Mouse (Mus musculus) splenic B cell, adult 2 months (primary cell): Measurements from ENCODE around the gene Atp1a2.
A peak's percentile ranks its signal among the peaks of the same experiment; 100 is the strongest.

Source experiments
- DNase-seq: peaks from one replicate; pipeline ENCODE4 v3.0.0-alpha.2; 2011; ENCODE audit warnings: low read depth, low spot score
- H3K27me3 ChIP-seq: 2 replicates; pipeline ENCODE4 v1.6.1; 2012; ENCODE audit warnings: mild to moderate bottlenecking, low read length, moderate library complexity, mixed read lengths; ENCODE audit not compliant: control insufficient read depth, poor library complexity, insufficient read depth, severe bottlenecking
- H3K36me3 ChIP-seq: 2 replicates; pipeline ENCODE4 v1.6.1; 2012; ENCODE audit warnings: mild to moderate bottlenecking, low read length, moderate library complexity, mixed read lengths; ENCODE audit not compliant: control insufficient read depth, poor library complexity, insufficient read depth, severe bottlenecking

The Atp1a2 gene

DNA sequence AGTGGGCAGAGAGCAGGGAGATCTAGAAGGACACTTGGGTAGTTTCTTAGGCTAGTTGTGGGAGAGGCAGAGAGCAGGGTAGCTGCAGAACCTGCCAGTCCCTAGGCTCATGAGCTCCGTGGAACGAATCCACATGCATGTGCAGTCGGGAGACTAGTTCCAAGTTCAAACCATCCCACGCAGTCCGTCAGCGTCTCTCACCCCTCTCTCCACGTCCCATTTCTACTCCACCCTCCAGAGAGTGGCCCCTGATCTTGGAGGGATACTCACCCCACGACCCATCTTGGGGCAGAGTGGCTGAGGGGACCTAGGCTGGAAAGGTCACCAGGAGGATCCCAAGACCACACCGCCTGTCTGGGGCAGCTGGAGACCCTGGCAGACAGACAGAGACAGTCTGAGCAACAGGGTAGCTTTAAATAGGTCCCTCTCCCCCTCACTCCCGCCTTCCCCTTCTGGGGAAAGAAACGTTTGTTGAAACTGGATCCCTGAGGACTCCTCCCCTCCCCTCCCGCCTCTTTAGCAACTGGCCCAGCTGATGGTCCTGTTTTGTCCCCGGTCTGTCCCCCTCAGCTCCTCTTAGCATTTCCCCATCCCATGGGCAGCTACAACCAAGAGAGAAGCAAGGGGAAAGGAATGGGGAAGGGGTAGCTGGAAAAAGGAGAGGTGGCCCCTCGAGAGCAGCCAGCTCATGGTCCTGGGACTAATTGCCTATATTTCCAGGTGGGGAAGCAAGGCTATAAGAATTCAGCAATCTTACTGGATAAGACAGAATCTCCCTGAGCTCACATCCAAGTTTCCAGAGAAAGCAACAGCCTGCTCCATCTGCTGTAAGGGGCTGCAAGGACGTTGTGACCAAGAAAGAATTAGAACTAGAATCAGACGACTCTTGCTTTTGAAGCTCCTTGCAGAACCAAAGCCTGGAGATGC is at the start of gene Atp1a2:
Atp1a2 (minus strand) TSS at position 454 of the 927 bp plus-strand sequence.
- H3K36me3 ChIP-seq: no peaks in the 10 kb centered on the region
- H3K27me3 ChIP-seq: no peaks in the 10 kb centered on the region
- DNase-seq: no peak

DNA sequence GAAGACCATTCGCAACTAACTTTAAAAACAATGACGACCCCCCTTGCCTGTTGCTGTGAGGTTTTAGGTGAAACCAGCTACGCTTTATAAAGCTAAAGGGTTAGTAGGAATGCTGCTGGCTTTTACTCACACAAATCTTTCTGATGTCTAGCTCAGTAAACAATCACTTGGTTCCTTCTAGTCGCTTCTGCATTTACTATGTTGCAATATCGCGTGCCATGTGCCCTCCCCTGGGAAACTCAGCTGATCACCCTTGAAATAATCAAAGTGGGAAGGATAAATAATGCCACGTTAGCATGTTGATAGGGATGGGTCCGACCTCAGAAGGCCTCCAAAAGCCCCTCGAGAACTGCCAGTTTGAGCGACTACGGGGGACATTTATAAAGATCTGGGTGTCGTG is 49.5 kb upstream of the Atp1a2 start:
- no peaks in the 10 kb centered on the region for H3K36me3 ChIP-seq
- no peak for DNase-seq
- no peaks in the 10 kb centered on the region for H3K27me3 ChIP-seq

DNA sequence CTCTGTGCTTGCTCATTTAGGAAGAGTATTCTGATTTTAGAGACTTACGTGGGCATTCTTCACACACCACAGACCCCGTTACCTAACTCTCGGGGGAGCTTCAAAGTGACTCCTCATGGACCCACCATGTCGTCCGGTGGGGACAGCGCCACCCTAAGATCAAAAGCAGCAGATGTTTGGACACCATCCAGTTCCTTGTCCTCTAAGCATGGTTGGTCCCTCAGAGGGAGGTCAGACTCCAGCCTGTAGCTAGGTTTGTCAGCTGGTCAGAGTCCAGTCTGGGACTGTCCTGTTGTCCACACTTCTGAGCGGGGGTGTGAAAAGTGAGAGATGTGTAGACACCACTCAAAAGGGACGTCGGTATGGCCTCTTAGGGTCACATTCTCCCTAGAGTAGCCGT is 48.8 kb upstream of the Atp1a2 start:
- no peaks in the 10 kb centered on the region for H3K27me3 ChIP-seq
- H3K36me3 ChIP-seq: no peaks in the 10 kb centered on the region

DNA sequence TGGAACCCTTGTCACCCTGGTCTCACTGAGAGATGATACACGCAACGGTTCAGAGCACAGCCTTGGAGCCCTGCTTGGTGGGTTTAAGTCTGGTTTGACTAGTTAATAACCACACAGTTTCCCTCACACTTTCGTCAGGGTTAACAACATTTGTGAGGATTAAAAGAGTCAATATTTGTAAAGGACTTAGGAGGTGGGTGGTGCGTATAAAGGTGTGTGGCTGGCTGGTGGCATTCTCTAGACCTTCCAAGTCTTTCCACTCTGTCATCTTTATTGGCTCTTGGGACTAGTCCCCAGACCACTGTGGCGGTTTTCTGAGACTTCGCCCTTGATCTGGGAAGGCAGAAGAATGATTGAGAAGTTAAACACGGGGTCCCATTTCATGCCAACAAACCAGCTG is 47.0 kb upstream of the Atp1a2 start:
- Histone ChIP-seq H3K36me3 (no peaks in the 10 kb centered on the region), H3K27me3 (no peaks in the 10 kb centered on the region; the same call in 1 of the 2 replicates)
- DNase-seq: no peak

More for the DNA sequence above, 48.8 kb upstream of the Atp1a2 start:
- no peak for DNase-seq

GRCm38 (mm10) chr1:172343914-172344313 is 46.0 kb upstream of the Atp1a2 start:
- Histone ChIP-seq H3K27me3 (no peaks in the 10 kb centered on the region; the same call in none of the 2 replicates), H3K36me3 (no peaks in the 10 kb centered on the region)
- no peak for DNase-seq

GRCm38 (mm10) chr1:172342729-172343128 is 44.9 kb upstream of the Atp1a2 start:
- Histone ChIP-seq H3K36me3 (no peaks in the 10 kb centered on the region), H3K27me3 (no peaks in the 10 kb centered on the region; the same call in none of the 2 replicates)
- DNase-seq: no peak

GRCm38 (mm10) chr1:172341386-172341785 is 43.5 kb upstream of the Atp1a2 start:
- Histone ChIP-seq H3K27me3 (no peaks in the 10 kb centered on the region; the same call in none of the 2 replicates), H3K36me3 (no peaks in the 10 kb centered on the region)
- DNase-seq: no peak

DNA sequence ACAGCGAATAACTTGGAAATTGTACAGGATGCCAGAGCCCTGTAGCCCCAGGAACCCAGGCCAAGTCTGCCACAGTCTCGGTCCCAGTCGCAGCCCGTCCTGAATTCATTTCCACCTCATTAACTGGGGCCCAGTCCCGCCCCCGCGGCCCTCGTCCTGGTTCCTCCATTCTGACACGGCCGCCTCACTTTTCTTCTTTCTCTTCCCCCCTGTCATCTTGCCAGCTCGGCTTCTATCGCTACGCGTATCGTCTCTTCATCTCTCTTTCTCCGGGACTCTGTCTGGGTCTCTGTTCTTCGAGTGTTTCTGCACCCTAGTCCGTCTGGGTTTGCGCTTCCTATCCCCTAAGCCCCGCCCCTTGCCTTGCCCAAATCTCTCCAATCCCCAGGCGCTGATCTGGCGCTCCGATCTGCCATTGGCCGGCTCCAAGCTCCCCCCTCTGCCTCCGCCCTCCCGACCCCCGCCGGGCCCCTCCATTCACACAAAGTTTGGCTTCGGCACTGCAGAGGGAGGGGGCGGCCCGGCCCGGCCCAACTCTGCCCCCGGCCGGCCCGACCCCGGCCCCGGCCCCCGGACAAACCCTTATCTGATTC is 43.0 kb upstream of the Atp1a2 start, which contains the start of gene Kcnj10:
Kcnj10 (plus strand) TSS at position 482 of the 593 bp plus-strand sequence.
- no peaks in the 10 kb centered on the region; the same call in none of the 2 replicates for H3K27me3 ChIP-seq
- DNase-seq: peak; percentile 59
- H3K36me3 ChIP-seq: no peaks in the 10 kb centered on the region

- no peak for DNase-seq
- no peaks in the 10 kb centered on the region; the same call in none of the 2 replicates for H3K27me3 ChIP-seq
- no peaks in the 10 kb centered on the region for H3K36me3 ChIP-seq
These were observed 39.7 kb upstream of the Atp1a2 start for GRCm38 (mm10) chr1:172337411-172338185.

DNA sequence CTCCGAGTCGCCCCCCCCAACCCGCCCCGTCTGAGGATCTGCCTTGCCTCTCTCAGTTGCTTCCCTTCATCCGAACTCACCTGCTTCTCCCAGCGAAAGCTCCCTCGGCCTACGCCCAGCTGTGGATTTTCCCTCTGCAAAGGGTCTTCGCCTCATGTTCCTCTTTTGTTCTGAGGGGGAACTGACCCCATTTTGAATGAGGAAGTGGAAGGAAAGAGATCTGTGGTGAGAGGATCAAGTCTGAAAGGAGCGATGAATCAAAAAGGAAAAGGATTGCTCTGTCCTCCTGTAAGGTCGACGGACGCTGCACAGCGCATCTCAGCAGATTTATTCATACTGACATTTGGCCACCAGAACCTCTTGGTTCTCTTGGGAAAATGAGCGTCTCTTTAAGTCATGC is 37.9 kb upstream of the Atp1a2 start:
- H3K27me3 ChIP-seq: no peaks in the 10 kb centered on the region; the same call in 1 of the 2 replicates
- no peak for DNase-seq
- no peaks in the 10 kb centered on the region for H3K36me3 ChIP-seq

GRCm38 (mm10) chr1:172333512-172333911 is 35.6 kb upstream of the Atp1a2 start:
- no peaks in the 10 kb centered on the region for H3K36me3 ChIP-seq
- no peak for DNase-seq
- no peaks in the 10 kb centered on the region for H3K27me3 ChIP-seq

GRCm38 (mm10) chr1:172332925-172333324 is 35.1 kb upstream of the Atp1a2 start:
- DNase-seq: no peak
- Histone ChIP-seq H3K27me3 (no peaks in the 10 kb centered on the region), H3K36me3 (no peaks in the 10 kb centered on the region)

DNA sequence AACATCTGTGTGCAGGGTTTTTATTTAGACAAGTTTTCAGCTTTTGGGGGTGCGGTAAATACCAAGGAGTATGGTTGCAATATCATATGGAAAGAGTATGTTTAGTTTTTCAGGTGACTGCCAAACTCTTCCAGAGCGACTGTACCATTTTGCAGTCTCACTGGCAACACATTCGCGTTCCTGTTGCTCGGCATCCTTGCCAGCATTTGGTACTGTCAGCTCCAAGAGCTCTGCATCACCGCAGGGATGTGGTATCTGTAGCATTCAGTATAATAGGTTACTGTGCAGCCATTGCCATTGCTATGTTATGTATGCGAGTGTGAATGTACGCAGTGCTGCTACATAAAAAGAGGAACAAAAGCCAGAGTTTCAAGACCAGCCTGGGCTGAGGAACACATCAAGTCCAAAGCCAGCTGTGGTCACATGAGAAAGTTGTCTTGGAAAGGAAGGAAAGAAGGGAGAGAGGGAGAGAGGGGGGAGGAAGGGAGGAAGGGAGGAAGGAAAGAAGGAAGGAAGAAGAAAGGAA is 33.6 kb upstream of the Atp1a2 start:
- no peaks in the 10 kb centered on the region for H3K27me3 ChIP-seq
- H3K36me3 ChIP-seq: no peaks in the 10 kb centered on the region
- no peak for DNase-seq

GRCm38 (mm10) chr1:172329616-172330015 is 31.8 kb upstream of the Atp1a2 start:
- H3K36me3 ChIP-seq: no peaks in the 10 kb centered on the region
- DNase-seq: no peak

More at GRCm38 (mm10) chr1:172329616-172330015, 31.8 kb upstream of the Atp1a2 start:
- no peaks in the 10 kb centered on the region for H3K27me3 ChIP-seq
